ENCODE assay signal across 8 mouse cellular contexts in the genomic region with DNA sequence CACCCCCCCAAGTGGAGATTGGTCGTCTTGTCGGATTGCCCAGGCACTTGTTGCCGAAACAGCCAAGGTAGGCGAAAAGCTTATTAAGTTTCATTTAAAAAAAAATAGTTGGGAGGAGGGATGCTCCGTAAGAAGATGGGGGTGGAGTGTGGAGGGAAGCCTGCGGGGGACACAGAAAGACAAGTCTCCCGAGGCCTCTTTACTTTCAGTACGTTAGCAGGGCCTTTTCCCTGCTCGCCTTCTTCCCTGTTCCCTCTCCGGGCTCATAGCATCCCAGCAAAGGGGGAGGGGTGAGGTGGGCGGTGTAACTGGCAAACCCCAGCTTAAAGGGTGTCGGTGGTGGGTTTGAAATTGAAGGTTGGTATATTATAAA.
DNase-seq lines count a peak whose midpoint lies in the region; ATAC-seq lines count a peak whose summit lies in the region.

No protein-coding gene starts in this region.

- peak overlapping the region; percentile 92 for H3K9ac ChIP-seq in heart, embryonic 16.5 days (ENCODE audit: low read length)
- peak overlapping the region; percentile 91 for H3K9ac ChIP-seq in limb, embryonic 11.5 days (ENCODE audit: low read length)
- peak overlapping the region; percentile 86 for H3K9ac ChIP-seq in neural tube, embryonic 12.5 days

- peak overlapping the region; percentile 98 for H3K27ac ChIP-seq in heart, embryonic 16.5 days (ENCODE audit: low read length)
- peak overlapping the region; percentile 98 for H3K27ac ChIP-seq in limb, embryonic 11.5 days (replicated peaks; ENCODE audit: low read depth, low read length)
- no peak overlapping the region for H3K27ac ChIP-seq in neural tube, embryonic 12.5 days

- under 1% methylated on average over 12 of the region's 12 CpGs for WGBS in heart, embryonic 16.5 days
- 0% methylated on average over 12 of the region's 12 CpGs for WGBS in limb, embryonic 11.5 days
- under 1% methylated on average over 12 of the region's 12 CpGs for WGBS in neural tube, embryonic 12.5 days

- peaks cover 27% of the 10 kb centered on the region for H3K4me1 ChIP-seq in heart, embryonic 16.5 days (ENCODE audit: control insufficient read depth, insufficient read depth, low read length)
- peaks cover 20% of the 10 kb centered on the region for H3K4me1 ChIP-seq in limb, embryonic 11.5 days (ENCODE audit: control insufficient read depth, insufficient read depth, low read length)
- peaks cover 37% of the 10 kb centered on the region for H3K4me1 ChIP-seq in neural tube, embryonic 12.5 days

- H3K27me3 ChIP-seq in heart, embryonic 16.5 days (ENCODE audit: control insufficient read depth, insufficient read depth, low read length), result no peaks in the 10 kb centered on the region
- no peaks in the 10 kb centered on the region for H3K27me3 ChIP-seq in limb, embryonic 11.5 days (ENCODE audit: control insufficient read depth, insufficient read depth, low read length)
- H3K27me3 ChIP-seq in neural tube, embryonic 12.5 days (replicated peaks), result 0 out of 2 replicates have a peak, but pooled peaks cover 4% of the 10 kb centered on the region

- peak overlapping the region; percentile 94 for H3K4me2 ChIP-seq in heart, embryonic 16.5 days (ENCODE audit: low read depth, low read length)
- H3K4me2 ChIP-seq in limb, embryonic 11.5 days (ENCODE audit: low read depth, severe bottlenecking), result peak overlapping the region; percentile 84
- H3K4me2 ChIP-seq in neural tube, embryonic 12.5 days (replicated peaks), result peak overlapping the region; percentile 84

- no peaks in the 10 kb centered on the region; the same call in 1 of the 2 replicates for H3K9me3 ChIP-seq in heart, embryonic 16.5 days (replicated peaks; ENCODE audit: control insufficient read depth, low read length)
- no peaks in the 10 kb centered on the region for H3K9me3 ChIP-seq in limb, embryonic 11.5 days (ENCODE audit: control insufficient read depth, low read length)
- H3K9me3 ChIP-seq in neural tube, embryonic 12.5 days, result no peaks in the 10 kb centered on the region

- DNase-seq in retina, embryonic 14.5 days (ENCODE audit: low spot score), result peak; percentile 41
- no peak for DNase-seq in retina, postnatal 1 day
- DNase-seq in embryo, embryonic 9.5 days (ENCODE audit: extremely low spot score), result peak; percentile 46
- peak; percentile 59 for DNase-seq in limb, embryonic 11.5 days (ENCODE audit: low spot score)
- no peak for DNase-seq in frontal cortex, postnatal 25 days (ENCODE audit: low spot score in 2 of 2)
- no peak for DNase-seq in layer of hippocampus, adult 11-12 months (ENCODE audit: low spot score)

- 0 out of 2 replicates have a peak, but pooled peaks cover under 1% of the 10 kb centered on the region for H3K36me3 ChIP-seq in heart, embryonic 16.5 days (ENCODE audit: control insufficient read depth, insufficient read depth)
- H3K36me3 ChIP-seq in limb, embryonic 11.5 days (ENCODE audit: control insufficient read depth, insufficient read depth, low read length), result no peaks in the 10 kb centered on the region
- H3K36me3 ChIP-seq in neural tube, embryonic 12.5 days, result no peaks in the 10 kb centered on the region

- ATAC-seq in heart, embryonic 16.5 days (replicated peaks; ENCODE audit: extremely low read depth, insufficient read depth, low FRiP score), result no peak
- no peak for ATAC-seq in limb, embryonic 11.5 days (ENCODE audit: insufficient number of reproducible peaks, low FRiP score, low TSS enrichment, low read depth)
- no peak for ATAC-seq in neural tube, embryonic 12.5 days (ENCODE audit: low FRiP score, low read depth)

- H3K4me3 ChIP-seq in heart, embryonic 16.5 days (ENCODE audit: low read length), result peak overlapping the region; percentile 72
- H3K4me3 ChIP-seq in limb, embryonic 11.5 days (ENCODE audit: low read depth, low read length), result peak overlapping the region; percentile 70
- peak overlapping the region; percentile 66 for H3K4me3 ChIP-seq in neural tube, embryonic 12.5 days

Comparison
In these comparisons a context has a peak if more than half of its experiments do, and no peak if none do; other contexts are left out.
1. DNase-seq: peak in retina, embryonic 14.5 days (single experiment), embryo, embryonic 9.5 days (single experiment) and limb, embryonic 11.5 days (single experiment); none in retina, postnatal 1 day (single experiment), frontal cortex, postnatal 25 days (0 of 2) and layer of hippocampus, adult 11-12 months (single experiment).
2. Peak in every context shown above with its lines, with median percentiles within 50 percentile points of each other: H3K4me2 ChIP-seq, H3K4me3 ChIP-seq and H3K9ac ChIP-seq.